Comparison of ENCODE assay signal across 8 mouse cellular contexts in the genomic region with DNA sequence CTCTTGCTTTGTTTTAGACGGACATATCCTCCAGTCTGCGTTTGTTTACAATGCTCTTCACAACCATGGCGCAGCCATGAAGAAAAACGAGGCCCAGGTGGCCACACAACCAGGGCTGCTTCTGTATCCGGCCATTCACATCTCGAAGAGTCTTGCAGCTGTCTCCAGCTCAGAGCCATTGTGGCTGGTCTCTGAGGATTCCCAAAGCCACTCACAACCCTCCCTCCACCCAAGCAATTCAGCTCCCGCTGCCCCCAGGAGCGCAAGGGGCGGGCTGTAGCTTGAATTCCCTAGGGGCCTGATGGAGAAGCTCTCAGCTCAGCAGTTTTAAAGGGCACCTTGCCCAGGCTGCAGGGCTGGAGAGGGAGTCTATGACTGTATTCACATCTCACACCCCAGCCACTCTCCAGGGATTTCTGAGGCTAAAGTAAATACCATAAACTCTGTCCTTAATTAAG. TPM values are rescaled to one million over a fixed set of nuclear protein-coding genes. Genes with fewer than 3 reads are reported as not detected.
DNase-seq lines count a peak whose midpoint lies in the region; ATAC-seq and TF ChIP-seq lines count a peak whose summit lies in the region.

No protein-coding gene starts in this region.

- no peak overlapping the region for H3K4me3 ChIP-seq in lung, embryonic 15.5 days
- peak overlapping the region; percentile 24 for H3K4me3 ChIP-seq in embryonic facial prominence, embryonic 13.5 days
- H3K4me3 ChIP-seq in intestine, postnatal 0 days (ENCODE audit: low read depth, low read length): no peak overlapping the region
- no peak overlapping the region for H3K4me3 ChIP-seq in olfactory bulb, adult 2 months (ENCODE audit: insufficient read depth, low read depth, low read length)

- no peak for DNase-seq in lung, postnatal 36 days
- peak; percentile 70 to 84 for DNase-seq in heart, adult 18-20 months
- DNase-seq in left cerebral cortex, postnatal 10 days (ENCODE audit: extremely low spot score in 1 of 2, low spot score in 2 of 2): peak; percentile 55 to 83

- H3K4me1 ChIP-seq in lung, embryonic 15.5 days: peaks cover 20% of the 10 kb centered on the region
- peaks cover 37% of the 10 kb centered on the region for H3K4me1 ChIP-seq in embryonic facial prominence, embryonic 13.5 days
- H3K4me1 ChIP-seq in intestine, postnatal 0 days (replicated peaks; ENCODE audit: control insufficient read depth, insufficient read depth, low read length): no peaks in the 10 kb centered on the region
- peaks cover 9% of the 10 kb centered on the region for H3K4me1 ChIP-seq in olfactory bulb, adult 2 months (ENCODE audit: control insufficient read depth, insufficient read depth, low read length)

- intact Hi-C loops in left cerebral cortex, postnatal 10 days (cut with DNase I): no loop called here

- WGBS in lung, embryonic 15.5 days: 10% methylated on average over 9 of the region's 9 CpGs
- 3% methylated on average over 9 of the region's 9 CpGs for WGBS in embryonic facial prominence, embryonic 13.5 days
- 17% methylated on average over 9 of the region's 9 CpGs for WGBS in intestine, postnatal 0 days
- 31% methylated on average over 9 of the region's 9 CpGs for WGBS in olfactory bulb, adult 2 months

- no peak for TF ChIP-seq POLR2A in olfactory bulb, adult 2 months (IDR thresholded peaks at IDR 0.05; ENCODE audit: insufficient read depth, low read depth, low read length)

- no peaks in the 10 kb centered on the region for H3K9me3 ChIP-seq in lung, embryonic 15.5 days
- no peaks in the 10 kb centered on the region for H3K9me3 ChIP-seq in embryonic facial prominence, embryonic 13.5 days
- no peaks in the 10 kb centered on the region for H3K9me3 ChIP-seq in intestine, postnatal 0 days (ENCODE audit: control insufficient read depth)

- H3K36me3 ChIP-seq in lung, embryonic 15.5 days: no peaks in the 10 kb centered on the region
- H3K36me3 ChIP-seq in embryonic facial prominence, embryonic 13.5 days: no peaks in the 10 kb centered on the region
- no peaks in the 10 kb centered on the region for H3K36me3 ChIP-seq in intestine, postnatal 0 days (ENCODE audit: control insufficient read depth, insufficient read depth)

- ATAC-seq in lung, embryonic 15.5 days (ENCODE audit: borderline replicate concordance, extremely low read depth, low FRiP score, low TSS enrichment): peak; percentile 53; the same call in 1 of the 2 replicates
- ATAC-seq in embryonic facial prominence, embryonic 13.5 days (ENCODE audit: insufficient number of reproducible peaks, insufficient read depth, low FRiP score, low TSS enrichment, low read depth): peak; percentile 48; the same call in 1 of the 2 replicates
- ATAC-seq in intestine, postnatal 0 days: no peak
- no peak for ATAC-seq in erythroblast, adult 5-6 weeks (replicated peaks; ENCODE audit: low FRiP score, poor library complexity, severe bottlenecking)

- no peaks in the 10 kb centered on the region for H3K27me3 ChIP-seq in lung, embryonic 15.5 days
- peaks cover 19% of the 10 kb centered on the region for H3K27me3 ChIP-seq in embryonic facial prominence, embryonic 13.5 days
- H3K27me3 ChIP-seq in intestine, postnatal 0 days (replicated peaks; ENCODE audit: control insufficient read depth, insufficient read depth, low read length): no peaks in the 10 kb centered on the region

- TF ChIP-seq CTCF in intestine, postnatal 0 days (IDR thresholded peaks at IDR 0.05; ENCODE audit: low read depth): no peak
- TF ChIP-seq CTCF in olfactory bulb, adult 2 months (IDR thresholded peaks at IDR 0.05; ENCODE audit: insufficient read depth, low read depth, low read length): no peak

- H3K27ac ChIP-seq in lung, embryonic 15.5 days: peak overlapping the region; percentile 41; the same call in 1 of the 2 replicates
- peak overlapping the region; percentile 83 for H3K27ac ChIP-seq in embryonic facial prominence, embryonic 13.5 days
- H3K27ac ChIP-seq in intestine, postnatal 0 days (ENCODE audit: low read depth, low read length): no peak overlapping the region
- peak overlapping the region; percentile 73 for H3K27ac ChIP-seq in olfactory bulb, adult 2 months (ENCODE audit: insufficient read depth, low read depth, low read length)

- peak overlapping the region; percentile 38 for H3K4me2 ChIP-seq in lung, embryonic 15.5 days
- H3K4me2 ChIP-seq in embryonic facial prominence, embryonic 13.5 days: peak overlapping the region; percentile 58
- H3K4me2 ChIP-seq in intestine, postnatal 0 days (replicated peaks; ENCODE audit: low read depth): peak overlapping the region; percentile 39

- H3K9ac ChIP-seq in lung, embryonic 15.5 days: no peak overlapping the region
- H3K9ac ChIP-seq in embryonic facial prominence, embryonic 13.5 days: peak overlapping the region; percentile 44; the same call in 1 of the 2 replicates
- H3K9ac ChIP-seq in intestine, postnatal 0 days (ENCODE audit: low read depth, low read length): no peak overlapping the region

RNA-seq across cellular contexts. Expression of a gene that starts 41.5 kb away (rescaled TPM):
- 41.8 and 47.1 TPM in 2 replicates for polyA plus RNA-seq in lung, embryonic 15.5 days (2015; fragmentation: Nextera tagmentation; extraction: Ambion mirVana)
- 48.9 and 51.9 TPM in 2 replicates for polyA plus RNA-seq in embryonic facial prominence, embryonic 13.5 days (2015; fragmentation: Nextera tagmentation; extraction: Ambion mirVana)
- 10 to 100 TPM; 75.5 to 79.8 TPM for total RNA-seq in heart, adult 18-20 months (2021)
- polyA plus RNA-seq in intestine, postnatal 0 days (2015; fragmentation: Nextera tagmentation; extraction: Ambion mirVana): 118 and 162 TPM in 2 replicates
- 10 to 100 TPM; 70.4 to 86.9 TPM for total RNA-seq in left cerebral cortex, postnatal 10 days (2021)
- not detected in 2 replicates for polyA plus RNA-seq in olfactory bulb, adult 2 months (2012; ENCODE audit: insufficient read depth, insufficient read length, low replicate concordance, missing spikeins)
- 2.1 and 6.9 TPM in 2 replicates for total RNA-seq in erythroblast, adult 5-6 weeks (2015; ENCODE audit: low replicate concordance)
- 5.3 and 7.2 TPM in 2 replicates for total RNA-seq in erythroblast, adult 5-6 weeks (2017; ENCODE audit: low replicate concordance)

Comparison
In these comparisons a context has a peak if more than half of its experiments do, and no peak if none do; other contexts are left out.
1. ATAC-seq: peak in lung, embryonic 15.5 days (single experiment) and embryonic facial prominence, embryonic 13.5 days (single experiment); none in intestine, postnatal 0 days (single experiment) and erythroblast, adult 5-6 weeks (single experiment).
2. RNA of a gene that starts 41.5 kb away (polyA plus RNA-seq): 118 to 162 TPM in intestine, postnatal 0 days, 48.9 to 51.9 TPM in embryonic facial prominence, embryonic 13.5 days and 41.8 to 47.1 TPM in lung, embryonic 15.5 days; not detected in olfactory bulb, adult 2 months; every median in the first group is over 10 times any median in the second.
3. Peak in every context shown above with its lines, with median percentiles within 50 percentile points of each other: H3K4me2 ChIP-seq.